Mouse (Mus musculus) intestine, embryonic 14.5 days (tissue): Measurements from ENCODE around the gene Tdrd5. TPM values are rescaled to one million over a fixed set of nuclear protein-coding genes. Genes with fewer than 3 reads are reported as not detected.
"Not testable (repeated sequence)": the region's sequence is repeated elsewhere in the genome, so short reads cannot be mapped to it uniquely, and the experiment has no call there.

Source experiments
- ATAC-seq: fragments of 200-750 bp; cut with Nextera tagmentation; replicated peaks from 2 replicates; pipeline ENCODE4 v1.8.0; 2017; ENCODE audit warnings: low read depth, moderate number of reproducible peaks, moderate TSS enrichment, moderate library complexity; ENCODE audit not compliant: low FRiP score, low TSS enrichment
- DNase-seq: peaks from one replicate; pipeline ENCODE4 v3.0.0-alpha.2; 2018; ENCODE audit warnings: low spot score
- H3K27ac ChIP-seq: fragments of 300-500 bp; sonication (generic); 2 replicates; pipeline ENCODE4 v1.5.1; 2014; ENCODE audit warnings: low read depth, mild to moderate bottlenecking, control low read depth
- H3K27me3 ChIP-seq: fragments of 300-500 bp; sonication (generic); replicated peaks from 2 replicates; pipeline ENCODE4 v1.6.1; 2014; ENCODE audit warnings: low read length, control low read depth; ENCODE audit not compliant: control insufficient read depth, insufficient read depth
- H3K36me3 ChIP-seq: fragments of 300-500 bp; sonication (generic); 2 replicates; pipeline ENCODE4 v1.6.1; 2014; ENCODE audit warnings: low read length, control low read depth; ENCODE audit not compliant: control insufficient read depth, insufficient read depth
- H3K4me1 ChIP-seq: fragments of 300-500 bp; sonication (generic); replicated peaks from 2 replicates; pipeline ENCODE4 v1.6.1; 2014; ENCODE audit warnings: low read length, control low read depth, mixed read lengths; ENCODE audit not compliant: control insufficient read depth, insufficient read depth
- H3K4me2 ChIP-seq: fragments of 300-500 bp; sonication (generic); 2 replicates; pipeline ENCODE4 v1.6.1; 2014; ENCODE audit warnings: low read length
- H3K4me3 ChIP-seq: fragments of 300-500 bp; sonication (generic); 2 replicates; pipeline ENCODE4 v1.5.1; 2014; ENCODE audit warnings: low read depth, low read length, control low read depth, mixed read lengths
- H3K9ac ChIP-seq: fragments of 300-500 bp; sonication (generic); 2 replicates; pipeline ENCODE4 v1.6.1; 2014; ENCODE audit warnings: mild to moderate bottlenecking, low read length
- H3K9me3 ChIP-seq: fragments of 300-500 bp; sonication (generic); 2 replicates; pipeline ENCODE4 v1.6.1; 2016; ENCODE audit warnings: low read length, control low read depth; ENCODE audit not compliant: control insufficient read depth
- WGBS: fragments of 180-500 bp; shearing (Covaris S2); extraction: QIAGEN DNeasy Blood & Tissue Kit; methylation state at CpG from one replicate; pipeline ENCODE4 v1.1.7; 2014; 5-methylcytosine and 5-hydroxymethylcytosine counted together
- polyA plus RNA-seq: library from polyadenylated mRNA; unstranded; fragments of >200 nt; fragmentation: Nextera tagmentation; extraction: Ambion mirVana; gene quantifications from 2 replicates; pipeline ENCODE4 v1.2.1, GENCODE M21; 2014

Tdrd5 gene
- polyA plus RNA-seq, 1 experiment from 2014 or later = 0.89 TPM

DNA sequence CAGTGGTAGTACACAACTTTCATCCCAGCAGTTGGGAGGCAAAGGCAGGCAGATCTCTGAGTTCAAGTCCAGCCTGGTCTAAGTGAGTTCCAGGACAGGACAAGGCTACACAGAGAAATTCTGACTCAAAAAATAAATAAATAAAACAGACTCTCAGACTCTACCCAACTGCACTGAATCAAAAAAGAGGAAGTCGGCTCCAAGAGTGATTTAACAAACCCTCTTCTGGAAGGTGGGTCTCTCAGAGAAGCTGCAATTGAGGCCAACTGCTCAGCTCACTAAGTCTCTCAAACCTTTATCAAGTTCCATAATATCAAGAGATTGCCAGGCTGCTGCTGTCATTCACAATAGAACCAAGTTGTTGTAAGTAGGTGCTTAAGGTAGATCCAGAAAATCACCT is 5.1 kb upstream of the Tdrd5 start:
- H3K27ac ChIP-seq = no peak overlapping the region
- no peak for DNase-seq
- WGBS = 68% methylated on average over 1 of the region's 1 CpGs
- no peaks in the 10 kb centered on the region for H3K36me3 ChIP-seq
- peaks cover 59% of the 10 kb centered on the region for H3K27me3 ChIP-seq
- H3K4me2 ChIP-seq = no peak overlapping the region
- H3K9me3 ChIP-seq = no peaks in the 10 kb centered on the region
- H3K9ac ChIP-seq = no peak overlapping the region
- no peak for ATAC-seq
- H3K4me3 ChIP-seq = no peak overlapping the region
- peaks cover 5% of the 10 kb centered on the region for H3K4me1 ChIP-seq

DNA sequence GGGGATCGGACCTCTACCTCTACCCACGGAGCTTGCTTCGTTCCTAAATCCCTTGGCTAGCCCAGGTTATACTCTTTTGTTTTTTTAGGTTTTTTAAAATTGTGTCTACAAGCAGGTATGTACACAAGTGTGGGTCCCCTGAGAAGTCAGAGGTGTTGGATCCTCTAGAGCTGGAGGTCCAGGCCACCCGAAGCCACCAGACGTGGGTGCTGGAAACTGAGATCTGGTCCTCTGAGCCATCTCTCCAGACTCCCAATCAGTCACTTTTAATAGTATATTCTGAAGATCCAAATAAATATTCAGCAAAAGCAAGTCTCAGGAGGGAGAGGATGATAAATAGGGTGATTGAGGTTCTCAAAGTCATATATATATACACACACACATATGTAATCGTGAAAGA is 13.4 kb downstream of the Tdrd5 start:
- no peaks in the 10 kb centered on the region for H3K4me1 ChIP-seq
- DNase-seq (no peak), ATAC-seq (no peak)
- no peak overlapping the region for H3K4me2 ChIP-seq
- H3K27me3 ChIP-seq = no peaks in the 10 kb centered on the region
- 88% methylated on average over 6 of the region's 6 CpGs for WGBS
- no peaks in the 10 kb centered on the region for H3K36me3 ChIP-seq
- H3K4me3 ChIP-seq = no peak overlapping the region
- H3K9ac ChIP-seq = no peak overlapping the region
- H3K27ac ChIP-seq = no peak overlapping the region
- H3K9me3 ChIP-seq = no peaks in the 10 kb centered on the region

DNA sequence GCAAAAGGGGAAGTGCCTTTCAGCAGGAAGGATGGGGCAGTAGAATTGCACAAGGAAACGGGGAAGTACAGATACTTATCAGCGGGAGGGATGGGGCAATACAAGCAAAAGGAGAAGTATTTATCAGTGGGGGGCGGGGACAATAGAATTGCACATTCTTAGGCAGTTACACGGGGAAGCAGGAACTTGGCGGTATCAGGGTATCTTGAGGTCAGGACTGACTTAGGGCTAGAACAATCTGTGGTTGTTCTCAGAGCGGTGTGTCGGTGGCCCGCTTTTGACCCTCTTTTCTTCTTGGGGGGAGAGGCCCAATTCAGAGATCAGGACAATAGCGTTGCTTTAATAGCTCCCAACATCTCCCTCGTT is 14.3 kb downstream of the Tdrd5 start:
- not testable (repeated sequence) for DNase-seq, H3K4me3 ChIP-seq, ATAC-seq, H3K36me3 ChIP-seq, H3K4me1 ChIP-seq, H3K9me3 ChIP-seq, H3K4me2 ChIP-seq, H3K9ac ChIP-seq, H3K27ac ChIP-seq, H3K27me3 ChIP-seq
- 63% methylated on average over 10 of the region's 10 CpGs for WGBS

DNA sequence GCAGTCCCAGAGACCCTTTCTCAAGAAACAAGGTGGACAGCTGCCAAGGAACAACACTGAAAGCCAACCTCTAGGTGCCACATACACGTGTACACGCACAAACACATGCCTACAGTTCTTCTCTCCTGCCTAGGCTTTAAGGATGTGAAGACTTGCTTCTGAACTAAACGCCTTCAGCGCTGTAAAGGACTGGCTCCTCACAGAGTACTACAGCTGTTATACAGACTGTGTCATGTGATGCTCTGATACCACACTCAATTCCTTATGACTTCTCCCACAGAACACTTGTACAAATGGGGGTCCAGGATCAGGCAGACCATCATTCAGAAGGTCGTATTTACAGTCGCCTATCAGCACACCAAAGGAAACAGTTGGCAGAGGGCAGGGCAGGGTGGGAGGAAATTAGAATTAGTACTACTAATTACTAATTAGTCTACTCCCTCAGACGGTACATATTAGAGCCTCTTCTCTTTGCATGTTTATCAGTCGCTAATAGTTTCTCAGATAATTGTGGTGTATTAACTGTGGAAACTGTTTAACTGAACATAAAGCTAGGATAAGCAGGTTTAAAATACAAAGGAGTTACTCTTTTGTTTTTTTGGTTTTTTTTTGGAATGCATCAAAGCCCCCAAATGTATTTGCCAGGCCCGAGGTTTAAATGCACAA is 14.8 kb downstream of the Tdrd5 start:
- Histone ChIP-seq H3K9ac (no peak overlapping the region), H3K36me3 (no peaks in the 10 kb centered on the region), H3K4me2 (no peak overlapping the region), H3K27ac (no peak overlapping the region), H3K27me3 (no peaks in the 10 kb centered on the region), H3K4me3 (no peak overlapping the region), H3K9me3 (no peaks in the 10 kb centered on the region), H3K4me1 (no peaks in the 10 kb centered on the region)
- DNase-seq (no peak), ATAC-seq (no peak)
- 79% methylated on average over 9 of the region's 9 CpGs for WGBS

DNA sequence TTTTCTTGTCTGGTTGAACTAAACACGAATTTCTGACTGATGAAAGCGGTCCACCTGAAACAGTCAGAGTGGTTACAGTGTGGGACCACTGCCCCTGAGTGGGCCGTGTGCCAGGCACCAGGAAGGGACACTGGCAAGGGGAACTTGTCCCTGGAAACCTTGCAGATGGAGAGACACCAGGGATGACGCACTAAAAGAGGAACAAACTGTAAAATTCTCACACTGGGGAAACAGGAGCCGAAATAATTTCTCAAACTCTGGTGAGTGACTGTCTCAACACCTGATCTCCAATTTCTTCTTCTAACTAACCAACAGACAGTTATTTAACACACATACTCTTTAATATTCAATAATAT is 17.9 kb downstream of the Tdrd5 start:
- ATAC-seq = no peak
- H3K27ac ChIP-seq = no peak overlapping the region
- no peak overlapping the region for H3K4me2 ChIP-seq
- H3K4me3 ChIP-seq = no peak overlapping the region
- H3K4me1 ChIP-seq = no peaks in the 10 kb centered on the region
- no peak overlapping the region for H3K9ac ChIP-seq
- DNase-seq = no peak
- WGBS = 86% methylated on average over 5 of the region's 5 CpGs
- no peaks in the 10 kb centered on the region for H3K9me3 ChIP-seq
- H3K36me3 ChIP-seq = no peaks in the 10 kb centered on the region
- H3K27me3 ChIP-seq = no peaks in the 10 kb centered on the region

GRCm38 (mm10) chr1:156284851-156285540 is 18.5 kb downstream of the Tdrd5 start:
- H3K9ac ChIP-seq = no peak overlapping the region
- H3K27me3 ChIP-seq = no peaks in the 10 kb centered on the region
- DNase-seq = no peak
- H3K4me2 ChIP-seq = no peak overlapping the region
- no peaks in the 10 kb centered on the region for H3K9me3 ChIP-seq
- no peak overlapping the region for H3K4me3 ChIP-seq
- ATAC-seq = no peak
- H3K27ac ChIP-seq = no peak overlapping the region
- no peaks in the 10 kb centered on the region for H3K4me1 ChIP-seq
- 44% methylated on average over 9 of the region's 9 CpGs for WGBS
- no peaks in the 10 kb centered on the region for H3K36me3 ChIP-seq

- H3K9ac ChIP-seq = no peak overlapping the region
- H3K9me3 ChIP-seq = no peaks in the 10 kb centered on the region
- no peak overlapping the region for H3K4me3 ChIP-seq
- H3K36me3 ChIP-seq = no peaks in the 10 kb centered on the region
- H3K27me3 ChIP-seq = no peaks in the 10 kb centered on the region
- ATAC-seq (no peak), DNase-seq (no peak)
- no peaks in the 10 kb centered on the region for H3K4me1 ChIP-seq
- no peak overlapping the region for H3K4me2 ChIP-seq
- 42% methylated on average over 10 of the region's 10 CpGs for WGBS
- H3K27ac ChIP-seq = no peak overlapping the region
Observed at GRCm38 (mm10) chr1:156284207-156284606, 19.3 kb downstream of the Tdrd5 start.

DNA sequence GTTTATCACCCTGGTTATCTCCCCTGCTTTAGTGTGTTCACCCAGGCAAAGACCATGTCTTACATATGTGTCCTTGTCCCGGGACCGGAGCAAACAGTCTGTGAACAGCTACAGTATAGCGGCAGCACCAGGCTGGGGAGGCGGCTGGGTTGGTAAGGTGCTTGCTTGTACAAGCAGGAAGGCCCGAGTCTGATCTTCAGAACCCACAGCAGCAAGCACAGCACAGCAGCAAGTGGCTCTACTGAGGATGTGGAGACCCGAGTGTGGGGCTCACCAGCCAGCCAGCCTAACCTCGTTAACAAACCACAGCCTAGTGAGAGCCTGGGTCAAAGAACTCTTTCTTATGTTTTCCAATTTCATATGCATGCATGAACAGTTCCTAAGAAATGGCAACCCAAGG is 23.3 kb downstream of the Tdrd5 start:
- 82% methylated on average over 7 of the region's 7 CpGs for WGBS
- Histone ChIP-seq H3K4me1 (0 out of 2 replicates have a peak, but pooled peaks cover 4% of the 10 kb centered on the region), H3K27ac (no peak overlapping the region), H3K9ac (no peak overlapping the region), H3K36me3 (no peaks in the 10 kb centered on the region), H3K27me3 (no peaks in the 10 kb centered on the region), H3K4me3 (no peak overlapping the region), H3K4me2 (no peak overlapping the region), H3K9me3 (no peaks in the 10 kb centered on the region)
- no peak for ATAC-seq
- no peak for DNase-seq

- no peak overlapping the region for H3K27ac ChIP-seq
- H3K27me3 ChIP-seq = no peaks in the 10 kb centered on the region
- no peak overlapping the region for H3K4me2 ChIP-seq
- no peaks in the 10 kb centered on the region for H3K36me3 ChIP-seq
- H3K9ac ChIP-seq = no peak overlapping the region
- ATAC-seq (no peak), DNase-seq (no peak)
- no peaks in the 10 kb centered on the region for H3K9me3 ChIP-seq
- 0 out of 2 replicates have a peak, but pooled peaks cover 4% of the 10 kb centered on the region for H3K4me1 ChIP-seq
- WGBS = 67% methylated on average over 7 of the region's 7 CpGs
- no peak overlapping the region for H3K4me3 ChIP-seq
Observed at GRCm38 (mm10) chr1:156273647-156274046, 29.8 kb downstream of the Tdrd5 start.
